Mouse (Mus musculus): ENCODE data around the gene Cfap97d1. TPM values are rescaled to one million over a fixed set of nuclear protein-coding genes. Genes with fewer than 3 reads are reported as not detected.

Cfap97d1 gene
- polyA plus RNA-seq, 1 experiment = not detected

DNA sequence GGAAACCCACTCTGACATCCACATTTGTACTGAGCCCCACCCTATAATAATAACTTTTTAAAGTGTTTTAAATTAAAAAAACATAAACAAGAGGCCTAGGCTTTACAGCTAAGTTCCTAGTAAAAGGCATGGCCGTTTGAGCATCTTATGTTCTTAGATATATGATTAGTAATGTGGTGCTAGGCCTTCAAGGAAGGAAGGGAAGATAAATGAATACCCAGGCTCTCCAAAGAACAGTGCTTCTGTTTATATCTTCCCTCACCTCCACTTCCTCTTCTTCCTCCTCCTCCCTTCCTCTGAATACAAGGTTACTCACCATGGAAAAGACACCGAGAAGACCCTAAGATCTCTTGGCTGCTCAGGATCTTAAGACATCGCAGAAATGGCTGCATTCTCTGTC is 7.7 kb downstream of the Cfap97d1 start:
- TF ChIP-seq GATA1 (IDR thresholded peaks at IDR 0.05; ENCODE audit: low read length) = no peak

GRCm38 (mm10) chr11:101992411-101992810 is 8.3 kb downstream of the Cfap97d1 start:
- TF ChIP-seq GATA1 (IDR thresholded peaks at IDR 0.05; ENCODE audit: low read length) = no peak

GRCm38 (mm10) chr11:101994100-101994499 is 10.0 kb downstream of the Cfap97d1 start:
- no peak for TF ChIP-seq GATA1 (IDR thresholded peaks at IDR 0.05; ENCODE audit: low read length)

- TF ChIP-seq GATA1 (IDR thresholded peaks at IDR 0.05; ENCODE audit: low read length) = no peak
These were observed 11.9 kb downstream of the Cfap97d1 start for GRCm38 (mm10) chr11:101995938-101996337.

DNA sequence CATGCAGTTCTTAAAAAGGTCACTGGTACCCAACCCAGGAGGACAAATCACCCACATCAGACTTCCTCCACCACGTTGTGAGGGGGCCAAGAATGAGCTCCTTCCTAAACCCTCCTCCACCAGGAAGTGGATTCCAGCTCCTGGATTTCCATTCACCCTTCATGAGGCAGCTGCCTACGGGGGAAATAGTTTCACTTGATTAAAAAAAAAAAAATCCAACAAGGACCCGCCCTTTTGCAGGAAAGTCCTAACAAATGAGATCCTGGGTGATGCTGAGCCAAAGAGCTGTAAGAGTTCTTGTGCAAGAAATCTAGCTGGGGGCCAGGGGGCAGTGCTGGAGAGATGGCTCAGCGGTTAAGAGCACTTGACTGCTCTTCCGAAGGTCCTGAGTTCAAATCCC is 14.2 kb downstream of the Cfap97d1 start:
- TF ChIP-seq GATA1 (IDR thresholded peaks at IDR 0.05; ENCODE audit: low read length) = no peak

GRCm38 (mm10) chr11:101999466-101999865 is 15.4 kb downstream of the Cfap97d1 start:
- no peak for TF ChIP-seq GATA1 (IDR thresholded peaks at IDR 0.05; ENCODE audit: low read length)

DNA sequence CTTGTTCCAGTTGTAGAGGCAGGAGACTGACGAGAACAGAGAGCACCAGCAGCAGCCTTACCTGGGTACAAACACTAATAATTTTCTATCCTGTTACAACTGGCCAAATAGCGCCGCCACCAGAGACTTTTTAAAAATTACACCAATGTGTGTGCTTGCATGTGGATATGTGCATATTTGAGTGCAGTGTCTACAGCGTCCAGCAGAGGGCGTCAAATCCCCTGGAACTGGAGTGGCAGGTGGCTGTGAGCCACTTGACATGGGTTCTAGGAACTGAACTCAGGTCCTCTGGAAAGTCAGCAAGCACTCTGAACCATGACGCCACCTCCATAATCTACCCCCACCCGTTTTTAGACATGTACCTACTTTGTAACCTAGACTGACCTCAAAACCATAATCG is 20.2 kb downstream of the Cfap97d1 start:
- TF ChIP-seq GATA1 (IDR thresholded peaks at IDR 0.05; ENCODE audit: low read length) = no peak

DNA sequence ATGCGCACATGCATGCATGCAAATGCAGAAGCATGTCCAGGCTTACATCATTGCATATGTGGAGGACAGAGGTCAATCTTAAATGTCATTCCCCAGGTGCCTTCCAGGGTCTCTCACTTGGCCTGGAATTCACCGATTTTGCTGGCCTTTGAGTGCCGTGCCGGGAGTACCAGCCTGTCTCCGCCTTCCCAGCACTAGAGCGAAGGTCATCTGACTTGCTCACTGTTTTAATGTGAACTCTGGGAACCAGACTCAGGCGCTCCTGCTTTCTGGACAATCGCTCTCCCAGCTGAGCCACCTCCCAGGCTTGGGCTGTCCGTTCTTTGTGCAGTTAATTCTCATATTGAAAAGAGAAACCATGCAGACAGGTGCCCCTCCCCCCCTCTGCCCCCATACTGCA is 22.2 kb downstream of the Cfap97d1 start:
- no peak for TF ChIP-seq GATA1 (IDR thresholded peaks at IDR 0.05; ENCODE audit: low read length)

DNA sequence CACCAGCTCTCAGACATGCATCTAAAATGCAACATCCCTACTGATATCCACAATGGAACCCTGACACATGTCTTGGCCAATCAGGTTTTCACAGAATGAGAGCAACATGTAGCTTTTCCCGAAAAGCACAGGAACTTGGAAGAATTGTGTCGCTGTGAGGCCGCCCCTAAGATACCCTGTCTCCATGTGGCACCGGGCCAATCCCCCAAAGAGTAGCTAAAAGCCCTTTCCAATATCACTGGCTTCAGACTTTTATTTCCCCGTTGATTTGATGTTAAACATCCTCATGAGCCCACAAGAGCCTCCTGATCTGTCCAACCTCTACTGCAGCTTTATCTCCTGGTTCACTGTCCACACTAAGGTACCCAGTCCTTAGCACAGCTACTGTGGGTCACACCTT is 22.6 kb downstream of the Cfap97d1 start:
- no peak for TF ChIP-seq GATA1 (IDR thresholded peaks at IDR 0.05; ENCODE audit: low read length)

- TF ChIP-seq GATA1 (IDR thresholded peaks at IDR 0.05; ENCODE audit: low read length) = no peak
These were observed 24.3 kb downstream of the Cfap97d1 start for GRCm38 (mm10) chr11:102008372-102008771.

DNA sequence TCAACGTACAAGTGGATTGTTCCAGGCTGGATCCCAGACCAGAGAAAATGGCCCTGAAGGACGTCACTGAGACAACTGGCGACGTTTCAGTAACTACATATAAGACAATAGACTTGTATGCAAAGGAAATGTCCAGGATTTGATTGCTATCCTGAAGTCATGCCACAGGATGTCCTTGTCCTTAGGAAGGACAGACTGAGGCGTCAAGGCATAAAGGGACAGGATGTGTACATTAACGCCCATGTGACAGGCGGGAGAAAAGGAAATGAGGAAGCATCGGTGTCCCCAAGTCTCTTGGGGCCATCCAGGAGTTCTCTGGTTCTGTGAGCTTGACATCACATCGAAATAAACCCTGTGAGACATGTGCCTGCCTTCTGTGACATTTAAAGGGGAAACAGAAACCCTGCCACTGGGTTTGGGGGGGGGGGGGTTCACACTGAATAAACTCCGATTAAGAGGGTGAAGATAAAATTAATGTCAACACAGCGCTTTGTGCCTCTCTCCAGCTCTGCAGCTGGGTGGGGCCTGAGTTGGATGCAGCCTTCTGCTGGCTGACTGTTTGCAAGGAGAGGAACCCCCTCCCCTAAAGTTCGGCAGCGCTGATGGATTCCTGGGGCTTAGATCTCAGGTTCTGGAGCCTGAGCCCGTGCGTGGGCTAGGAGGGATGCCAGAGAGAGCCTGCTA is 25.0 kb downstream of the Cfap97d1 start:
- TF ChIP-seq GATA1 (IDR thresholded peaks at IDR 0.05; ENCODE audit: low read length) = no peak

GRCm38 (mm10) chr11:102010140-102010539 is 26.1 kb downstream of the Cfap97d1 start:
- TF ChIP-seq GATA1 (IDR thresholded peaks at IDR 0.05; ENCODE audit: low read length) = no peak

DNA sequence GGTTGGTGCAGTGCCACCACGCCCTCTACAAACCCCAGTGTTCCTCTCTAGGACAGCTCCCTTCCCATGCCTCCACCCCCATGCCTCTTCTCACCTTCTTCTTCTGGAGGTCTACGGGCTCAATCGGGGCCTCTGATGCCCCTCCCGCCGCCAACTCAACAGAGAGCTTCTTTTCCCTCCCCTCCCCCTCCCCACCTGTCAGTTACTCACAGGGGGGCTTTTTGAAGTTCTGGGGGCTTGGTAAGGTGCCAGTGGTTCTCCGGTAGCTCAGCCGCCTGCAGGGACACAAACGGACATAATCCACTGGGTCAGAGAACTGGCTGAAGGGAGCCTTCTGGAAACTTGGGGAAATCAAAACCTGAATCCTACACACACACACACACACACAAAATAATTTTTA is 27.4 kb downstream of the Cfap97d1 start:
- no peak for TF ChIP-seq GATA1 (IDR thresholded peaks at IDR 0.05; ENCODE audit: low read length)

- TF ChIP-seq GATA1 (IDR thresholded peaks at IDR 0.05; ENCODE audit: low read length) = no peak
These were observed 29.1 kb downstream of the Cfap97d1 start for GRCm38 (mm10) chr11:102013201-102013600.

DNA sequence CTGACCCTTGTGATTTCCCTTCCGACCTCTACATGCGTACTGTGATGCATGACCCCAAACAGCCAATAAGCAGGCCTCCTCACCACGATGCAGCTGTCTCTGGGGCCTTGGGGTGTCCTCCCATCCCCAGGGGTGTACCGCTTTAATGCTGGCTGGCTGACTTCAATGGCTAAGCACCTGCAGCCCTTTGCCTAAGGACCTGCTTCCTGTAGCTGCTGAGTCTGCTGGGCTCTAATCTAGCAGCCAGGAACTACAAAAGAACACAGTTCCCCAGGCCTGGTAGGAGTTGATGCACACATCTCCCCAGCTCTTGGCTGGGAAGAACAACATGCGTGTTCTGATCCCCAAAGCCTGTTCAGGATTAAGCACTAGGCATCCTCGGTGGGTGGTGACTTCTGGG is 31.4 kb downstream of the Cfap97d1 start:
- no peak for TF ChIP-seq GATA1 (IDR thresholded peaks at IDR 0.05; ENCODE audit: low read length)

- no peak for TF ChIP-seq GATA1 (IDR thresholded peaks at IDR 0.05; ENCODE audit: low read length)
These were observed 32.1 kb downstream of the Cfap97d1 start for GRCm38 (mm10) chr11:102016136-102016535.

DNA sequence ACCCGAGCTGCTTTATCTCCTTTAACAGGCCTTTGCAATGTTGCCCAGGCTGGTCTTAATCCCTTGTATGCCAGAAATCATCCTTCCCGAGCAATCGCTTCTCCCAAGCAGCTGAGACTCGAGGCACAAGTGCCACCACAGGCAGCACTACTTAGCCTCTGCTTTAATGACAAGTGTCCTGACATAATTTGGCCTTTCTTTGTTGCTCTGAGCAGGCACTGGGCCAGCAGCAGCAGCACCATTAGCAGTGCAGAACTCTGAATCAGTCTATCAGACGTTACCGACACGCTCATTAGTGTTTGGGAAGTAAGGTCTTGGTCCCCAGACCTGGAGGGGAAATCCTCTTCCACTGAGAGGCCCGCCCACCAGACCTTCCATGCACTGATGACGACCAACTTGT is 35.7 kb downstream of the Cfap97d1 start:
- no peak for TF ChIP-seq GATA1 (IDR thresholded peaks at IDR 0.05; ENCODE audit: low read length)

- no peak for TF ChIP-seq GATA1 (IDR thresholded peaks at IDR 0.05; ENCODE audit: low read length)
These were observed 37.1 kb downstream of the Cfap97d1 start for GRCm38 (mm10) chr11:102021196-102021595.

Data from G1E-ER4 (cell line).